Mouse (Mus musculus): ENCODE measurements around the gene Carf. TPM values are rescaled to one million over a fixed set of nuclear protein-coding genes. Genes with fewer than 3 reads are reported as not detected.

Carf gene
- polyA plus RNA-seq (2014; fragmentation: Illumina TruSeq; extraction: RNeasy Lipid Tissue Mini Kit (QIAGEN cat#74804); ENCODE audit: low replicate concordance), result 8.3 TPM

DNA sequence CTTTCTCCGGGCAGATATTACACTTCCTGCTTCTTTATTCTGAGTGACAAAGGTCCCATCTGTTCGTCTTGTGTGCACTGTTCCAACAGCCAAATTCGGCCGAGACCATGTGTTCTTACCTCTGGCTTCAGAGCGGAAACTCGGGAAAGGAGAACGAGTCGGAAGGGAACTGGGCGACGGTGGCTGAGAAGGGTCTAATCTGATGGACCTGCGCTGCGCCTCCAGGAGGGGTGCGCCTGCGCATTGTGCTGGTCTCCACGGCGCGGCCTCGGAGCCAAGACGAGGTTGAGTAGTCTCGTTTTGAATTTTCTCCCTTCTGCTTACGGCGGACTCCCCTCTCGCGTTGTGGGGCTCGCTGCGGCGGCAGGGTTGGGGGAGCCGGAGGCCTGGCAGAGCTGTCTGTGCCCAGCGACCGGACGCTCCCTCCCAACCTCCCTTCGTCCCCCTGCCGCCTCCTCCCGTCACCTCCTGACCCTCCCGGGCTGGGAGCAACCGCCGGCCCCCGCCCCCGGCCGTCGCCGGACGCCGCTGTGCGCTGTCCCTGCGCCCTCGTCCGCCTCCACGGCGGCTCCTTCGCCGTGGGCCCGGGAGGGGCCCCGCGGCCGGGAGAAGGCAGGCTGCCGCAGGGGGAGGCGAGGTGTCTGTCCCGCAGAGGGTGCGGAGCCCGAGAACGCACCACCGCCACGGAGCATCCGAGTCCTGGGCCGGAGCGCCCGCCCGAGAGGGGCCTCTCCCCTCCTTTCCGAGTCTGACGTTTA lies at the start of gene Carf, which contains the start of gene Wdr12:
Gene Carf (plus strand): TSS at position 224 of the 758 bp plus-strand sequence.
Gene Wdr12 (minus strand): TSS at position 622 of the 758 bp plus-strand sequence.

DNA sequence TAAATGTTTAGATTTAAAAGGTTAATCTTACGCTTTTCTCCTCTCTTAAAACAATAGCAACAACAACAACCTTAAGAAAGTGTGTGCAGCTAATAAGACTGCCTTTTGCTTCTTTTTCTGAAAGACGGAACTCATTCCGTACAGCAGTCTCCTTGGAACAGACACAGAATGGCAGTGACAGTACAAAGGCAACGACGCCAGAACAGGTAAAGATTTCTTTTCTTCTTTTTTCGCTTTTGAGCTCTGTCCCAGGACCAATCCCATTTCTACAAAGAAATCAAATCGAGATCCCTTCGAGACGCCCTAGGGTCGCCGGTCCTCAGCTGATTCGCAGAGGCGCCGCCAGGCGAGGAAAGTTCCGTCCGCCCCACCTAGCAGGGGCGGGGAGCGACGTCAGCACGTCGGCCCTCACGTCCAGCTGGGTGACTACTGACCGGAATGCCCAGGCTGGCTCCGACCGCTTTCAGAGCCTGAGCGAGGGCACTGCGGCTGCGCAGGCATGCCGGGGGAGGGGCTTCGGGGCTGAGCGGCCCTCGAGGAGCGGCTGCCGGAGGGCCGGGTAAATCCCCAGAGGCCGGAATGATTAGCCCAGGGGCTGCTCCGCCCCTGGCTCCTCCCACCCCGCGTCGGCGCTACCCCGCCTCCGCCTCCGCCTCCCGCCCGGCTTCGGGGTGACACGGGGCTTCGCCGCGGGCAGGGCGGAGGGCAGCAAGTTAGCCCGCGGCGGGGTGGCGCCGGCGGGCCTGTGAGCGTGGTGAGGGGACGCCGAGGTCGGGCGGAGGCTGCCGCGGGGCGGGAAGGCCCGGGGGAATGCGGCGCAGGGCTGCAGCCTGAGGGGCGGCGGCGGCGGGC lies 82.1 kb downstream of the Carf start, which contains the start of gene Nbeal1:
Gene Nbeal1 (plus strand): TSS at position 668 of the 852 bp plus-strand sequence.

Other genes starting within 250 kb of the Carf start
- 23.1 TPM for gene Fam117b, start 185.2 kb upstream of the Carf start, polyA plus RNA-seq (2014; fragmentation: Illumina TruSeq; extraction: RNeasy Lipid Tissue Mini Kit (QIAGEN cat#74804); ENCODE audit: low replicate concordance)
- 0.45 TPM for gene Ica1l, start 55.1 kb upstream of the Carf start, polyA plus RNA-seq (2014; fragmentation: Illumina TruSeq; extraction: RNeasy Lipid Tissue Mini Kit (QIAGEN cat#74804); ENCODE audit: low replicate concordance)
- 8.1 TPM for gene Wdr12, start 398 bp downstream of the Carf start, polyA plus RNA-seq (2014; fragmentation: Illumina TruSeq; extraction: RNeasy Lipid Tissue Mini Kit (QIAGEN cat#74804); ENCODE audit: low replicate concordance)
- gene Nbeal1, start 82.4 kb downstream of the Carf start, polyA plus RNA-seq (2014; fragmentation: Illumina TruSeq; extraction: RNeasy Lipid Tissue Mini Kit (QIAGEN cat#74804); ENCODE audit: low replicate concordance), result 34.1 TPM
- 11.5 TPM for gene Cyp20a1, start 245.1 kb downstream of the Carf start, polyA plus RNA-seq (2014; fragmentation: Illumina TruSeq; extraction: RNeasy Lipid Tissue Mini Kit (QIAGEN cat#74804); ENCODE audit: low replicate concordance)